Mouse (Mus musculus): ENCODE results near the gene Mtnr1a.
"Not testable (repeated sequence)": the region's sequence is repeated elsewhere in the genome, so short reads cannot be mapped to it uniquely, and the experiment has no call there.

The Mtnr1a gene

GRCm38 (mm10) chr8:45068759-45069386 is at the start of gene Mtnr1a:
TSS of gene Mtnr1a (plus strand) at chr8:45069137.
- DNase-seq (ENCODE audit: low spot score in 2 of 2), result peak; percentile 19 to 58

- DNase-seq (ENCODE audit: low spot score in 2 of 2), result no peak
These were observed 49.7 kb upstream of the Mtnr1a start for GRCm38 (mm10) chr8:45019241-45019640.

GRCm38 (mm10) chr8:45021171-45021570 is 47.8 kb upstream of the Mtnr1a start:
- DNase-seq (ENCODE audit: low spot score in 2 of 2), result peak in 1 of 2 experiments; percentile 9

GRCm38 (mm10) chr8:45021911-45022665 is 46.8 kb upstream of the Mtnr1a start:
- peak in 1 of 2 experiments; percentile 17 for DNase-seq (ENCODE audit: low spot score in 2 of 2)

- DNase-seq (ENCODE audit: low spot score in 2 of 2), result no peak
These were observed 40.8 kb upstream of the Mtnr1a start for GRCm38 (mm10) chr8:45028081-45028497.

GRCm38 (mm10) chr8:45038350-45038749 is 30.6 kb upstream of the Mtnr1a start:
- no peak for DNase-seq (ENCODE audit: low spot score in 2 of 2)

- DNase-seq (ENCODE audit: low spot score in 2 of 2), result no peak
These were observed 24.8 kb upstream of the Mtnr1a start for GRCm38 (mm10) chr8:45044160-45044559.

GRCm38 (mm10) chr8:45050451-45050850 is 18.5 kb upstream of the Mtnr1a start:
- no peak for DNase-seq (ENCODE audit: low spot score in 2 of 2)

GRCm38 (mm10) chr8:45051236-45051635 is 17.7 kb upstream of the Mtnr1a start:
- DNase-seq (ENCODE audit: low spot score in 2 of 2), result no peak

GRCm38 (mm10) chr8:45052205-45052604 is 16.7 kb upstream of the Mtnr1a start:
- DNase-seq (ENCODE audit: low spot score in 2 of 2), result no peak

GRCm38 (mm10) chr8:45052618-45053017 is 16.3 kb upstream of the Mtnr1a start:
- DNase-seq (ENCODE audit: low spot score in 2 of 2), result no peak

- no peak for DNase-seq (ENCODE audit: low spot score in 2 of 2)
These were observed 13.4 kb upstream of the Mtnr1a start for GRCm38 (mm10) chr8:45055500-45055899.

- DNase-seq (ENCODE audit: low spot score in 2 of 2), result no peak
These were observed 12.1 kb upstream of the Mtnr1a start for GRCm38 (mm10) chr8:45056810-45057209.

GRCm38 (mm10) chr8:45060083-45060482 is 8.9 kb upstream of the Mtnr1a start:
- no peak for DNase-seq (ENCODE audit: low spot score in 2 of 2)

GRCm38 (mm10) chr8:45062311-45062710 is 6.6 kb upstream of the Mtnr1a start:
- DNase-seq (ENCODE audit: low spot score in 2 of 2), result no peak

- no peak for DNase-seq (ENCODE audit: low spot score in 2 of 2)
These were observed 5.7 kb upstream of the Mtnr1a start for GRCm38 (mm10) chr8:45062982-45063924.

GRCm38 (mm10) chr8:45064197-45064869 is 4.6 kb upstream of the Mtnr1a start:
- no peak for DNase-seq (ENCODE audit: low spot score in 2 of 2)

- DNase-seq (ENCODE audit: low spot score in 2 of 2), result not testable (repeated sequence)
These were observed 3.5 kb upstream of the Mtnr1a start for GRCm38 (mm10) chr8:45065391-45065790.

- DNase-seq (ENCODE audit: low spot score in 2 of 2), result no peak
These were observed 2.0 kb downstream of the Mtnr1a start for GRCm38 (mm10) chr8:45070949-45071348.

- no peak for DNase-seq (ENCODE audit: low spot score in 2 of 2)
These were observed 11.9 kb downstream of the Mtnr1a start for GRCm38 (mm10) chr8:45080850-45081249.

GRCm38 (mm10) chr8:45093599-45093998 is 24.7 kb downstream of the Mtnr1a start:
- no peak for DNase-seq (ENCODE audit: low spot score in 2 of 2)

All from heart, adult 9 months (tissue).